Mouse (Mus musculus) heart, adult 8-10 months (tissue): ENCODE data around the gene 1700016D06Rik. TPM values are rescaled to one million over a fixed set of nuclear protein-coding genes. Genes with fewer than 3 reads are reported as not detected.

Experiments
- DNase-seq: peaks from one replicate; pipeline ENCODE4 v3.0.0; 2022; ENCODE audit warnings: low spot score
- total RNA-seq, 4 experiments: library from RNA; stranded (reverse); gene quantifications; 2 replicates each; pipeline ENCODE4 v1.2.4; 2022

The 1700016D06Rik gene
- not detected for total RNA-seq

- no peak for DNase-seq
Observed at GRCm38 (mm10) chr8:11701033-11701362, at the start of gene 1700016D06Rik. Gene 1700016D06Rik (minus strand): TSS chr8:11701063.

GRCm38 (mm10) chr8:11749472-11749871 lies 48.6 kb upstream of the 1700016D06Rik start:
- no peak for DNase-seq

- no peak for DNase-seq
Observed at GRCm38 (mm10) chr8:11746850-11747600, 46.2 kb upstream of the 1700016D06Rik start.

- DNase-seq: no peak
Observed at GRCm38 (mm10) chr8:11743580-11743979, 42.7 kb upstream of the 1700016D06Rik start.

- DNase-seq: no peak
Observed at GRCm38 (mm10) chr8:11740857-11741256, 40.0 kb upstream of the 1700016D06Rik start.

- no peak for DNase-seq
Observed at GRCm38 (mm10) chr8:11739082-11739481, 38.2 kb upstream of the 1700016D06Rik start.

- DNase-seq: no peak
Observed at GRCm38 (mm10) chr8:11737096-11737495, 36.2 kb upstream of the 1700016D06Rik start.

- no peak for DNase-seq
Observed at GRCm38 (mm10) chr8:11735672-11736235, 34.9 kb upstream of the 1700016D06Rik start.

GRCm38 (mm10) chr8:11730271-11730940 lies 29.5 kb upstream of the 1700016D06Rik start:
- DNase-seq: no peak

- DNase-seq: no peak
Observed at GRCm38 (mm10) chr8:11728482-11729295, 27.8 kb upstream of the 1700016D06Rik start.

- no peak for DNase-seq
Observed at GRCm38 (mm10) chr8:11727651-11728481, 27.0 kb upstream of the 1700016D06Rik start, which contains the start of gene Arhgef7. Gene Arhgef7 (plus strand): TSS chr8:11727721.

GRCm38 (mm10) chr8:11727273-11727650 lies 26.4 kb upstream of the 1700016D06Rik start:
- DNase-seq: no peak

GRCm38 (mm10) chr8:11717194-11717593 lies 16.3 kb upstream of the 1700016D06Rik start:
- DNase-seq: no peak

- DNase-seq: no peak
Observed at GRCm38 (mm10) chr8:11712244-11712643, 11.4 kb upstream of the 1700016D06Rik start.

GRCm38 (mm10) chr8:11710415-11710814 lies 9.6 kb upstream of the 1700016D06Rik start:
- no peak for DNase-seq

GRCm38 (mm10) chr8:11709542-11709941 lies 8.7 kb upstream of the 1700016D06Rik start:
- DNase-seq: no peak

- DNase-seq: no peak
Observed at GRCm38 (mm10) chr8:11708815-11709214, 8.0 kb upstream of the 1700016D06Rik start.

- no peak for DNase-seq
Observed at GRCm38 (mm10) chr8:11707701-11708100, 6.8 kb upstream of the 1700016D06Rik start.

GRCm38 (mm10) chr8:11705818-11706217 lies 5.0 kb upstream of the 1700016D06Rik start:
- DNase-seq: peak; percentile 67

GRCm38 (mm10) chr8:11704716-11705420 lies 4.0 kb upstream of the 1700016D06Rik start:
- no peak for DNase-seq
